Mouse (Mus musculus) liver, embryonic 13.5 days (tissue): ENCODE measurements around the gene Ran. TPM values are rescaled to one million over a fixed set of nuclear protein-coding genes. Genes with fewer than 3 reads are reported as not detected.
"Not testable (repeated sequence)": the region's sequence is repeated elsewhere in the genome, so short reads cannot be mapped to it uniquely, and the experiment has no call there.

Experiments
- ATAC-seq: fragments of 200-750 bp; cut with Nextera tagmentation; 2 replicates; pipeline ENCODE4 v1.8.0; 2017; ENCODE audit warnings: low read depth, mild to moderate bottlenecking, moderate number of reproducible peaks, moderate library complexity
- DNase-seq: peaks from one replicate; pipeline ENCODE4 v3.0.0; 2022
- H3K27ac ChIP-seq: fragments of 300-500 bp; sonication (generic); 2 replicates; pipeline ENCODE4 v1.5.1; 2015; ENCODE audit warnings: moderate library complexity, mild to moderate bottlenecking, inconsistent platforms
- H3K27me3 ChIP-seq: fragments of 300-500 bp; sonication (generic); 2 replicates; pipeline ENCODE4 v1.6.1; 2015; ENCODE audit warnings: mild to moderate bottlenecking, inconsistent platforms
- H3K36me3 ChIP-seq: fragments of 300-500 bp; sonication (generic); 2 replicates; pipeline ENCODE4 v1.6.1; 2015; ENCODE audit warnings: mild to moderate bottlenecking, inconsistent platforms
- H3K4me1 ChIP-seq: fragments of 300-500 bp; sonication (generic); replicated peaks from 2 replicates; pipeline ENCODE4 v1.6.1; 2015; ENCODE audit warnings: inconsistent platforms
- H3K4me2 ChIP-seq: fragments of 300-500 bp; sonication (generic); 2 replicates; pipeline ENCODE4 v1.6.1; 2015; ENCODE audit warnings: inconsistent platforms, mild to moderate bottlenecking, moderate library complexity
- H3K4me3 ChIP-seq: fragments of 300-500 bp; sonication (generic); replicated peaks from 2 replicates; pipeline ENCODE4 v1.5.1; 2015; ENCODE audit warnings: mild to moderate bottlenecking, inconsistent platforms
- H3K9ac ChIP-seq: fragments of 300-500 bp; sonication (generic); 2 replicates; pipeline ENCODE4 v1.6.1; 2015; ENCODE audit warnings: mild to moderate bottlenecking, inconsistent platforms
- H3K9me3 ChIP-seq: fragments of 300-500 bp; sonication (generic); replicated peaks from 2 replicates; pipeline ENCODE4 v1.6.1; 2016; ENCODE audit warnings: inconsistent platforms
- WGBS: fragments of 180-500 bp; shearing (Covaris S2); methylation state at CpG from one replicate; pipeline ENCODE4 v1.1.7; 2015; ENCODE audit not compliant: insufficient replicate concordance; 5-methylcytosine and 5-hydroxymethylcytosine counted together
- polyA plus RNA-seq: library from polyadenylated mRNA; unstranded; fragments of >200 nt; fragmentation: Nextera tagmentation; extraction: Ambion mirVana; gene quantifications from 2 replicates; pipeline ENCODE4 v1.2.1, GENCODE M21; 2015

The Ran gene
- 634 and 723 TPM in 2 replicates for polyA plus RNA-seq

GRCm38 (mm10) chr5:129019497-129020299 is at the start of gene Ran:
TSS of gene Ran (plus strand) at chr5:129020069.
- Histone ChIP-seq H3K4me2 (peak within 1 kb of the TSS; percentile 89), H3K4me1 (peaks cover 34% of the 10 kb centered on the region), H3K9me3 (no peaks in the 10 kb centered on the region), H3K4me3 (peak within 1 kb of the TSS; percentile 98), H3K36me3 (peaks cover 38% of the 10 kb centered on the region), H3K9ac (peak within 1 kb of the TSS; percentile 98), H3K27ac (peak within 1 kb of the TSS; percentile 96), H3K27me3 (no peaks in the 10 kb centered on the region)
- ATAC-seq (peak; percentile 91), DNase-seq (peak; percentile 92)
- WGBS = under 1% methylated on average over 85 of the region's 102 CpGs

- H3K4me1 ChIP-seq = no peaks in the 10 kb centered on the region
- H3K36me3 ChIP-seq = no peaks in the 10 kb centered on the region
- no peak overlapping the region for H3K27ac ChIP-seq
- no peak overlapping the region for H3K4me2 ChIP-seq
- DNase-seq = no peak
- no peak overlapping the region for H3K9ac ChIP-seq
- no peaks in the 10 kb centered on the region for H3K27me3 ChIP-seq
- H3K9me3 ChIP-seq = no peaks in the 10 kb centered on the region
- ATAC-seq = no peak
- WGBS = 50% methylated on average over 10 of the region's 10 CpGs
- H3K4me3 ChIP-seq = no peak overlapping the region
These were observed 49.0 kb upstream of the Ran start for GRCm38 (mm10) chr5:128970878-128971277.

GRCm38 (mm10) chr5:128971298-128971697 is 48.6 kb upstream of the Ran start:
- 16% methylated on average over 14 of the region's 14 CpGs for WGBS
- Histone ChIP-seq H3K4me2 (no peak overlapping the region), H3K9ac (no peak overlapping the region), H3K27ac (no peak overlapping the region), H3K4me1 (no peaks in the 10 kb centered on the region), H3K36me3 (no peaks in the 10 kb centered on the region), H3K27me3 (no peaks in the 10 kb centered on the region), H3K4me3 (no peak overlapping the region), H3K9me3 (no peaks in the 10 kb centered on the region)
- no peak for ATAC-seq
- DNase-seq = peak; percentile 46

DNA sequence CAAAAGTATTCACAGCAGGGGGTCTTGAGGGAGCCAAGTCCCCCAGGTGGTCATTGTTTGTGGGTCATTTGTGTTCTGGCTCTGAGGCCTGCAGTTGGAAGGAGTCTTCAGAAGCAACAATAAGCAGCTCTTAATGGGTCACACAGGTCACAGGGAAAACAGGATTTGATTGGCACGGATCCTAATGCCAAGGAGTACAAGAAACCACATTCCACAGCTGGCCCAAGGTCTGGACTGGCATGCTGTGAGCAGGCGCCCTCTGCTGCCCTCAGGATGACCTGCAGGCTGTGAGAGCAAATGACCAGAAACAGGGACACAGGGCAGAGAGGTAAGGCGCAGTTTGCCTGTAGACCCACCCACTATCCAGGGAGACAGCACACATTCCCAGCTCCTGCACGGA is 43.6 kb upstream of the Ran start:
- WGBS = 27% methylated on average over 4 of the region's 4 CpGs
- Histone ChIP-seq H3K9me3 (no peaks in the 10 kb centered on the region; the same call in 1 of the 2 replicates), H3K4me2 (no peak overlapping the region), H3K27me3 (no peaks in the 10 kb centered on the region), H3K9ac (no peak overlapping the region), H3K4me1 (no peaks in the 10 kb centered on the region), H3K36me3 (no peaks in the 10 kb centered on the region), H3K27ac (no peak overlapping the region), H3K4me3 (no peak overlapping the region)
- no peak for DNase-seq
- ATAC-seq = no peak

GRCm38 (mm10) chr5:128977466-128977865 is 42.4 kb upstream of the Ran start:
- not testable (repeated sequence) for H3K4me3 ChIP-seq

DNA sequence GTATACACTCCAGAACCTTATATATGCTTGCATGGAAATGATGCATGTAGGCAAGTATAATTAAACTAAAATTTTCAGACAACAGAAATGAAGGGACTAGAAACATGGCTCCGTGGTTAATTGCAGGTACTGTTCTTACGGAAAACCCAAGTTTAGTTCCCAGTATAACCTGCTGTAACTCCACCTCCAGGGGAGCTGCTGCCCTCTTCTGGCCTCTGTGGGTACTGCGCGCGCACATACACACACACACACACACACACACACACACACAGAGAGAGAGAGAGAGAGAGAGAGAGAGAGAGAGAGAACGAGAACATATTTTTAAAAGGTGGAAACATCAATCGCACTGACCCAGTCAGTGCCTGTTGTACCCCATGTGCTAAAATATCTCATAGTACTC is 40.9 kb upstream of the Ran start:
- ATAC-seq = no peak
- Histone ChIP-seq H3K4me3 (no peak overlapping the region), H3K9ac (no peak overlapping the region), H3K4me2 (no peak overlapping the region), H3K9me3 (no peaks in the 10 kb centered on the region; the same call in 1 of the 2 replicates), H3K36me3 (no peaks in the 10 kb centered on the region), H3K27me3 (no peaks in the 10 kb centered on the region), H3K4me1 (no peaks in the 10 kb centered on the region), H3K27ac (no peak overlapping the region)
- WGBS = 88% methylated on average over 7 of the region's 7 CpGs
- no peak for DNase-seq

More at GRCm38 (mm10) chr5:128977466-128977865, 42.4 kb upstream of the Ran start:
- H3K9ac ChIP-seq, DNase-seq, H3K4me2 ChIP-seq, H3K4me1 ChIP-seq, H3K9me3 ChIP-seq, H3K27ac ChIP-seq, ATAC-seq, H3K36me3 ChIP-seq, H3K27me3 ChIP-seq: not testable (repeated sequence)
- WGBS = 55% methylated on average over 1 of the region's 1 CpGs

DNA sequence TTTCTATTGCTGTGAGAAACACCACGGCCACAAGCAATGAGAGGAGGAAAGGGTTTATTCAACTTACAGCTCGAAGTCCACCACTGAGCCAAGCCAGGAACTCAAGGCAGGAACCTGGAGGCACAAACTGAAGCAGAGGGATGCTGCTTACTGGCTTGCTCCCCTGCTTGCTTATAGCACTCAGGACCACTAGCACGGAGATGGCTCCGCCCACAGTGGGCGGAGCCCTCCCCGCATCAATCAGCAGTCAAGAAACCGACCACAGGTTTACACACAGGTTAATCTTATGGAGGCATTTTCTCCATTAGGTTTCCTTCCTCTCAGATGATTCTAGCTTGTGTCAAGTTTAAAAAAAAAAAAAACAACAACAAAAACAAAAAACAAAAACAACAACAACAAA is 39.0 kb upstream of the Ran start:
- Histone ChIP-seq H3K9ac (no peak overlapping the region), H3K27me3 (no peaks in the 10 kb centered on the region), H3K4me2 (no peak overlapping the region), H3K36me3 (peaks cover 18% of the 10 kb centered on the region), H3K27ac (no peak overlapping the region), H3K4me1 (no peaks in the 10 kb centered on the region), H3K9me3 (no peaks in the 10 kb centered on the region; the same call in 1 of the 2 replicates), H3K4me3 (no peak overlapping the region)
- ATAC-seq (no peak), DNase-seq (no peak)
- 40% methylated on average over 7 of the region's 7 CpGs for WGBS

GRCm38 (mm10) chr5:128981607-128982006 is 38.3 kb upstream of the Ran start:
- Histone ChIP-seq H3K4me1 (no peaks in the 10 kb centered on the region), H3K9me3 (no peaks in the 10 kb centered on the region; the same call in 1 of the 2 replicates)
- 30% methylated on average over 12 of the region's 12 CpGs for WGBS

GRCm38 (mm10) chr5:128984536-128984935 is 35.3 kb upstream of the Ran start:
- H3K27me3 ChIP-seq = no peaks in the 10 kb centered on the region
- H3K9me3 ChIP-seq = no peaks in the 10 kb centered on the region
- H3K4me3 ChIP-seq = no peak overlapping the region
- peaks cover 55% of the 10 kb centered on the region for H3K36me3 ChIP-seq
- 92% methylated on average over 6 of the region's 6 CpGs for WGBS
- no peak overlapping the region for H3K4me2 ChIP-seq
- no peak for DNase-seq
- H3K4me1 ChIP-seq = no peaks in the 10 kb centered on the region
- no peak for ATAC-seq
- H3K27ac ChIP-seq = no peak overlapping the region
- no peak overlapping the region for H3K9ac ChIP-seq

More at GRCm38 (mm10) chr5:128981607-128982006, 38.3 kb upstream of the Ran start:
- H3K27me3 ChIP-seq = no peaks in the 10 kb centered on the region
- no peak overlapping the region for H3K4me2 ChIP-seq
- ATAC-seq (peak; percentile 71), DNase-seq (peak; percentile 57)
- H3K27ac ChIP-seq = no peak overlapping the region
- H3K36me3 ChIP-seq = peaks cover 26% of the 10 kb centered on the region
- H3K4me3 ChIP-seq = no peak overlapping the region
- no peak overlapping the region for H3K9ac ChIP-seq

DNA sequence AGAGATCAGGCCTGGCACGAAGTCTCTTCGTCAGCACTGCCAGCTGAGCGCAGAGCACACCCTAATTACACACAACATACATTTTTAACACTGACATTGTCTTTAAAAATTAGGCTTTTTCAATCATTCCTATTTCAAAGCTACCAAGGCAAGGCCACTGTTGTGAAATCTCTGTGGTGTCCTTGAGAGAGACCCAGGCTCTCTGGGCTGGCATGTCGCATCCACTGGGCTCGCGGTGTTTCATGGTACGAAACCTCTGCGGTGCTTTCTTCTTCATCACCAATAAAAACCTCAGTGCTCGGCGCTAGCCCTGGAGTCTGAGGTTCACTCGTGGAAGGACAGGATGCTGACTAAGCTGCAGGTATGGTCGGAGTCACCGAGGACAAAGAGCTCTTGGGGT is 33.9 kb upstream of the Ran start:
- Histone ChIP-seq H3K4me3 (no peak overlapping the region), H3K4me1 (no peaks in the 10 kb centered on the region), H3K36me3 (peaks cover 69% of the 10 kb centered on the region), H3K4me2 (no peak overlapping the region), H3K27ac (no peak overlapping the region), H3K27me3 (no peaks in the 10 kb centered on the region), H3K9ac (no peak overlapping the region), H3K9me3 (no peaks in the 10 kb centered on the region)
- no peak for DNase-seq
- 94% methylated on average over 13 of the region's 13 CpGs for WGBS
- no peak for ATAC-seq

- Histone ChIP-seq H3K36me3 (peaks cover 83% of the 10 kb centered on the region), H3K27me3 (no peaks in the 10 kb centered on the region), H3K27ac (no peak overlapping the region), H3K9me3 (no peaks in the 10 kb centered on the region), H3K4me3 (no peak overlapping the region), H3K4me1 (no peaks in the 10 kb centered on the region), H3K4me2 (no peak overlapping the region), H3K9ac (no peak overlapping the region)
- 91% methylated on average over 19 of the region's 19 CpGs for WGBS
- ATAC-seq (no peak), DNase-seq (no peak)
These were observed 32.5 kb upstream of the Ran start for GRCm38 (mm10) chr5:128987141-128987954.
